Mouse (Mus musculus) layer of hippocampus, postnatal 36 days (tissue): Measurements from ENCODE around the gene Defb28. TPM values are rescaled to one million over a fixed set of nuclear protein-coding genes. Genes with fewer than 3 reads are reported as not detected.

Source experiments
- DNase-seq, 2 experiments: peaks; one replicate each; pipeline ENCODE4 v3.0.0; 2022
- total RNA-seq, 2 experiments: library from RNA; stranded (reverse); gene quantifications; 2 replicates each; pipeline ENCODE4 v1.2.3; 2021

Gene Defb28
- total RNA-seq, 2 experiments from 2014 or later, result not detected

DNA sequence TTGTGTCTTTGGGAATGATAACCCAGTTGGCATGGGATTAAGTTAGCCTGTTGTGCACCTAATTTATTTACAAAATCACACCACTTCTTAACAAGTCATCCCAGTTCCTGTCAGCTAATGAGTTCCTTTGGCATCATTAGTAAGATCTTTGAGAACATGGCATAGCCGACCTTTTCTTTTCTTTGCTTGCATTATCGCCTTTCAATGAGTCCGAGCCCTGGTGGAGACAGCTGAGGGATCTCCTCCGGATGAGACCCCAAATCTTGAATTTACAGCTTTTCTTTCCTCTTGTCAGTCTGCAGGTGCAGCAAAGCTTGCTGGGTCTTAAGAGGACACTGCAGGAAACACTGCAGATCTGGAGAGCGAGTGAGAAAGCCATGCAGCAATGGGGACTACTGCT, 51.0 kb downstream of the Defb28 start, which contains the start of gene Gm17416:
Gene Gm17416, plus strand, starts transcription at position 301 of the 400 bp plus-strand sequence.
- no peak for DNase-seq

DNA sequence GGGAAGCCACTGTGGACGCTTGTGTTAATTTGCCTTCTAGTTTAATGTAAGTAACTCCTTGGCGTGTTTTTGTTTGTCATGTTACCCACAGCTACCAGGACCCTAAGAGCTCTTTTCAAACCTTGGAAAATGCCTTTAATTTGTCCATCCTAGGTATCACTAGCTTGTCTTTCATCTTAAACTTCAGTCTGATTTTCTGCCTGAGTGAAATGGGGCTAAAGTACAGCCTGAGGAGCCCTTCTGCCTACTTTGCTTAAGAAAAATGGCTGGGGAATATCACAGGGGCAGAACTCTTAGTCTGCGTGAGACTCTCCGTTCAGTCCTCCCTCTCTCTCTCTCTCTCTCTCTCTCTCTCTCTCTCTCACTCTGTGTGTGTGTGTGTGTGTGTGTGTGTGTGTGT, 51.8 kb downstream of the Defb28 start:
- no peak for DNase-seq

DNA sequence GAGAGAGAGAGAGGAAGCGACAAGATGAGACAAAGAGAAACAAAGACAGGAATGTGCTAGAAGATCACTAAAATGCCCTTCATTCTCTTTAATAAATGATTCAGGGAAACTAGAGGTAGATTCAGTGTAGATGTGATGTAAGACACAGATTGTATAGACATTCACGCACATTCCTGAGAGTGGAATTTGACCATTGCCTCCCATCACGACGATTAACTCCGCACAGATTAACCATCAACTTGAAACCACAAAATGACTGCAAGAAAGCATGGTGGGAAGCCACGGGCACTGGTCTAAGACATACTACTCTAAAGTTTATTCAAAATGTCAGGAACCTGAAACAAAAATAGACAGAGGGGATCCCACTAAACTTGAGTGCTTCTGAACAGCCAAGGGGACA, 52.3 kb downstream of the Defb28 start:
- DNase-seq, result no peak

Other genes with a start within 250 kb of the Defb28 start
- 10 to 100 TPM; 51.6 to 51.7 TPM for gene Tbc1d20, start 224.4 kb upstream of the Defb28 start, total RNA-seq
- 100 to 1,000 TPM; 103 to 109 TPM for gene Rbck1, start 185.6 kb upstream of the Defb28 start, total RNA-seq
- under 1 TPM; 0.37 to 0.73 TPM for gene Trib3, start 174.2 kb upstream of the Defb28 start, total RNA-seq
- gene Nrsn2, start 141.6 kb upstream of the Defb28 start, total RNA-seq, result 10 to 100 TPM; 67.2 to 85.4 TPM
- 10 to 100 TPM; 15.5 to 15.7 TPM for gene Sox12, start 120.2 kb upstream of the Defb28 start, total RNA-seq
- gene Zcchc3, start 103.2 kb upstream of the Defb28 start, total RNA-seq, result 10 to 100 TPM in 1 of 2 experiments, 1 to 10 TPM in 1; 9.3 to 10.0 TPM
- gene 6820408C15Rik, start 102.7 kb upstream of the Defb28 start, total RNA-seq, result 1 to 10 TPM; 2.5 to 2.6 TPM
- gene Defb23, start 53.6 kb upstream of the Defb28 start, total RNA-seq, result not detected
- gene Defb20, start 41.2 kb upstream of the Defb28 start, total RNA-seq, result not detected
- gene Defb22, start 28.1 kb upstream of the Defb28 start, total RNA-seq, result not detected
- gene Defb26, start 6.6 kb upstream of the Defb28 start, total RNA-seq, result not detected
- not detected for gene Defb29, start 21.8 kb downstream of the Defb28 start, total RNA-seq
- not detected for gene Gm17416, start 51.1 kb downstream of the Defb28 start, total RNA-seq
- not detected for gene Defb21, start 54.5 kb downstream of the Defb28 start, total RNA-seq
- not detected for gene Defb19, start 62.1 kb downstream of the Defb28 start, total RNA-seq
- gene Defb45, start 81.1 kb downstream of the Defb28 start, total RNA-seq, result not detected
- not detected for gene Defb36, start 86.1 kb downstream of the Defb28 start, total RNA-seq
- not detected for gene Defb25, start 104.8 kb downstream of the Defb28 start, total RNA-seq
- gene Rem1, start 108.7 kb downstream of the Defb28 start, total RNA-seq, result 1 to 10 TPM in 1 of 2 experiments, under 1 TPM in 1; 0.75 to 1.3 TPM
- gene H13, start 151.2 kb downstream of the Defb28 start, total RNA-seq, result 10 to 100 TPM; 77.3 to 77.5 TPM
- gene Mcts2, start 168.8 kb downstream of the Defb28 start, total RNA-seq, result 10 to 100 TPM; 19.7 to 22.9 TPM
- 10 to 100 TPM; 15.3 to 19.8 TPM for gene Id1, start 218.0 kb downstream of the Defb28 start, total RNA-seq
- gene Cox4i2, start 235.9 kb downstream of the Defb28 start, total RNA-seq, result 1 to 10 TPM; 1.7 to 2.7 TPM